Mouse (Mus musculus) spleen, adult 18-20 months (tissue): ENCODE results near the gene Map1b.

Experiments
- DNase-seq, 2 experiments: peaks; one replicate each; pipeline ENCODE4 v3.0.0; 2022; ENCODE audit warnings: mixed read lengths in 2 of 2

Map1b gene

DNA sequence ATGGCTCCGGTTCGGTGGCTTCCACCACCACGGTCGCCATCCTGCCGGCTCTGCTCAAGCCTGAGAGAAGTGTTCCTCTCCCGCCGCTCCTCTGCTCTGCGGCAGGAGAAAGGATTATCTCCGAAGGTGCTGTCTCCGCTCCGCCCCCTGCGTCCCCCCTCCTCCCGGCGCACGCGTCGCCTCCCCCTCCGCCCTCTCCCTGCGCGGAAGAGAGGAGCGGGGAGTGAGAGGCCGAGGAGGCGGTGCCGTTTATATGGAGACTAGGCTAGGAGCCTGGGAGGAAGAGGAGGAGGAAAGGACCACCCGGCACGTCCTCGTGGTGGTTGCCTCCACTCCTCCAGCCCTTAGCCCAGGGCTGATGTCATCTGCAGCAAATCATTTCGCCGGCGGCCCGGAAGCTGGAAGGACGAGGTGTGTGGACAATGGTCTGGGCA, at the start of gene Map1b:
Map1b (minus strand) TSS at position 93 of the 434 bp plus-strand sequence.
- no peak for DNase-seq

GRCm38 (mm10) chr13:99564346-99564745, 48.0 kb upstream of the Map1b start:
- DNase-seq, result no peak

DNA sequence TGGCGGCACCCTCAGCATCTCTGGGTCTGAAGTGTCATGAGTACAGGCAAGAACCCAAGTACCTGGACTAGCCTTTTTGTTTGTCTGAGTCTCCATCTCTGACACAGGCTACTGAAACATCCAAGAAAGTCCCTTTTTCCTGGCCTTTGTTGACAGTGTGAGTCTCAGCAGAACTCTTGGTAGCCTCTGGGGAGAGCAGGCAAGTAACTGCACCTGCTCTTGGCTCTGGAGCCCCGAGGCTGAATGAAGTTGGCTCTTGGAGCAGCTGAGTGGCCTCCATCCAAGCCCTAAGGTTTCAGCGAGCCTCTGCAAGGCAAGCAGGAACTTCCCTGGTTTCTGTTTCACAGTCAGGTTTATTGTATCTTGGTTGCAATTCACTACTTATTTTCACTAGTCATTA, 46.7 kb upstream of the Map1b start:
- no peak for DNase-seq

DNA sequence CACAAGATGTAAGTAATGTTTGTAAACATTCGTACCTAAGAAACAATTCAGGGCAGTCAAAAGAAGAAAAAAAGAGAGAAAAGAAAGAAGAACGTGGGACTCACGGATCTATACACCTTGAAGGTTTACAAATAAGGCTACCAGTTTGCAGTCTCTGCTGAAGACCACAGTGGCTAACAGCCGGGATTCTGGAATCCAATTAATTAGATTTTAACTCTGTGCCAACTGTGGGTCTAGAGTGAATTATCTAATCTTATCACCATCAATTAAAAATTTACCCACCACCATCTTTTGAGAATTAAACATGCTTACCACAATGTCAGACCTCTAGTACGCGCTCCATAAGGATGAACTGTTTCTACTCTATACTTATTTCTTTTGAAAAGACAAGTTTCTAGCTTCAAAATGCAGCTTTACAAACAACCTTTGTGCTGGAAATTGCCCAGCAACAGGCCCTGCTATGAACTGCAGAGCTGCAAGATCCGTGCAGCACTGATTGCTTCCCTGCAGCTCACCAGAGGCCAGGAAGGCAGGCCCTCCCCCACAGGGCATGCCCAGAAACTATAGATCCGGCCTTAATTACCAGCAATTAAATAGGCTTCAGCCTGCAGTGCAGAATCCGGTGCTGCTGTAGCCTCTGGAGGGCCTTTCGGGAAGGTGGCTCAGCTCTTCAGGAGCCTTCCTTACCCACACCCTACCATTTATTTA, 45.7 kb upstream of the Map1b start:
- no peak for DNase-seq

GRCm38 (mm10) chr13:99560674-99561639, 44.6 kb upstream of the Map1b start:
- DNase-seq, result no peak

DNA sequence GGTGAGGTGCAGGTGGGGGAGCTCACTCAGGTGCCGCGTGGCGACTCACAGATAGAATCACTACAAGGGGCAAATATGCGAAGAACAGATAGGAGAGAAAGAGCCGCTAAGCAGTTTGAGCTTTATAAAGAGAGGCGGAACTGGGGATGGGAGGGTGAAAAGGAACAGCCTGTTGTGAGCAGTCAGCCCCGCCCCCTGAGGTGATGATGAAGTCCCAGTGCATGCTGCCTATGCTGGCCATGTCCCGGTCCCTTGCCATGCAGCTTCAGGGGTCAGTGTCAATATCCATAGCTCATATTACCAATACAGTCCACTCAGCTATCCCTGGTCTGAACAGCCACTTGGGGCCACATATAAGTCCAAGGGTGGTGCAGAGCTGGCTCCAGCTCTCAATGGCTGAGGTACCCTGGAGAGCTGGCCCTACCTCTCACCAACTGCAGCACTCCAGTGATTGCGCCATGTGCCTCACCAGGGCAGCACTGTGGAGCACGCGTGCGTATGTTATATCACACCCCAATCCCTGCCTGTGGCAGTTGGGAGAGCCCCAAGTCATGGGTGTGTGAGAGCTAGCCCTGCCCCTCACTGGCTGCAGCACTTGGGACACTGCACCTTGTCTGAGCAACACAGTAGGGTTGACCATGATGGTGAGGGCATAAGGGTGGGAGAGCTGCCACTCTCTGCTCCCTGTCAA, 42.0 kb upstream of the Map1b start:
- DNase-seq, result no peak

DNA sequence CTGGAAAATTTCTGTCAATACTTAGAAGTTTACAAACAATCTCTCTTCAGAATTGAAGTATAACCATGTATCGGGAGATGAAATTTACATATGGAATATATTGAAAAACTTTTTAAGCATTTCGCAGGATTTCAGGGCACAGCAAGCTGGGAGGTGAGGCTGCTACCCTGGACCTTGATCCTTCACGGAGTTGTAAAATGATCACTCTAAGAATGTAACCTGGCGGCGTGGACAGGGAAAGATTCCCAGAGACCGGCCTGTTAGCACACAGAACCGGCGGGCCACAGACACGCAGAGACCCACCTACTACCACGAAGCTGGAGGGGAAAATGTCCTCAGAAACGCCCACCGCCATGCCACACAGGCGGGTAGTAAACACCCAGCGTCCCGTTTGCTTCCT, 41.5 kb upstream of the Map1b start:
- no peak for DNase-seq

DNA sequence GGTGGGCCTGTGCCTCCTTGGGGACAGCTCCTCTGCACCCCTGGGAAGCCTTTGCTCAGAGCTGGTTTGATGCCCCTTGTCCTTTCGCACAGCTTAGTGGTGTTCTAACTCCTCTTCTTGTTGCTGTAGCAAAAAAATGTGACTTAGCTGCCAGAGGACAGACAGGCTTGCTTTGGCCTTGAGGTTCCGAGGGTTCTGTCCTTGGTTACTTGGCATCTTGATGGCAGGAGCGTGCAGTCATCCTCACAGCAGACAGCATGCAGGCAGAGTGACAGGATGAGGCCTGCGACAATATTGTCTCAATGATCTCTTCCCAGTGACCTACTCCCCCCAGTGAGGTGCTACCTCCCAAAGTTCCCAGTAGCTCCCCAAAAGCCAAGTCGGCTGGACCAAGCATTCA, 41.0 kb upstream of the Map1b start:
- DNase-seq, result no peak

DNA sequence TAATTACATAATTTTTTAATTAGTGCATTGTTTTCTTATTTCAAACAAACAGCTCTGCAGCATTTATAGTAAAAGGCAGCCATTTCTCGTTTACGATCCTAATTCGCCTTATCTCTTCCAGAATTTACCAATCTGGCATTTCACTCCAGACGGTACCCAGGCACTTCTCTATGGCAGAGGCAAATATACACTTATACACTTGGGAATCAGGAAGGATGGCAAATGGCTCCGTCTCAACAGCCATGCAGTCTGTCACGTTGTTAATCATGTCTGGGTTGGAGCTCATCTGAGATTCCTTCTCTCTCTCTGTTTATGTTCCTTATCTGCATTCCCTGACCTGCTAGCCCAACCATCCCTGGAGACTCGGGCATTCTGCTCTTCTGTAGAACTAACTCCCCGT, 38.6 kb upstream of the Map1b start:
- no peak for DNase-seq

GRCm38 (mm10) chr13:99554466-99554865, 38.1 kb upstream of the Map1b start:
- DNase-seq, result no peak

DNA sequence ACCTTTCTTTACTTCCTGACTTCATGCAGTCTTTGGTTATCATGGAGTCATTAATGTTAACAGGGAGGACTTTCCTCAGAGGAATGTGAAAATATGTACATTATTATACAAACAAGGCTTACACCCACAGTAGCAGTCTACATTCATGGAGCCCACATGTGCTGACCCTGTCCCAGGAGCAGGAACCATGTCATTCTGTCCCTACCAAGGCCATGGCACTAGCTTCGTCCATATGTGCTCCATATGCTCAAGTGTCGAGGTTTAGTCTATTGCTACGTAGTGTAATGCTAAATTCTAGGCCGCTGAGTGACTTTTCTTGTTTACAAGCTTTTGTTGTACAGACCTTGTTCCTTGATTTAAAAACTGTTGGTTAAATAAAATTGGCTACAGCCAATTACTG, 36.0 kb upstream of the Map1b start:
- no peak for DNase-seq

DNA sequence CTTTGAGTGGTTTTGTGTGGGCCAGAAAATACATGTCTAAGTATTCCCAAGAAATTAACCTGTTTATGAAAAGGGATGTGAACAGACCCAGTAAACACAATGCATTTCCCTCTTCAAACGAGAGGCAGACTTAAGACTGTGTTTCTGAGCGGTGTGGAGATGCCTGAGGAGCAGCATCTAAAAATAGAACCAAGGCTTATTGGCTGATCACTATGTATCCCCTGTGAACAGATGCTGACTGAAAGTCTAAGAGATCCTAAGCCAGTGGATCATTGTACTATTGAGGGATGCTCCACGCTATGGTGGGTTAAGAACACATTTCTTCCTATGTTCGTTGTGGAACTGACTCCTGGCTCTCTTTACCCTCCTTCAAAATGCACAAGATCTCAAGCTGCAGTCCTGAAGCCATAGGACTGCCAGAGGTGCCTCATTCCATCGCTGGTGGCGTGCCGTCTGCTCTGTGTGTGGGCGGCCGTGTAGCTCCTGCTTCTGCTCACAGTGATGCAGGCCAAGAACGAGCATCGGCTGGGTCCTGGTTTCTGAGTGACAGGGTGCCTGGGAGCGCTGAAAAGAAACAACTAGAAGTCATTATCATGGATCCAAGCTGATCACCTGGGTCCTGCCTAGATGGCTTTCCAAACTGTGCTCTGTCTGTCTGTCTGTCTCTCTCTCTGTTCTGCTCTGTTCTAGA, 34.5 kb upstream of the Map1b start:
- DNase-seq, result no peak

DNA sequence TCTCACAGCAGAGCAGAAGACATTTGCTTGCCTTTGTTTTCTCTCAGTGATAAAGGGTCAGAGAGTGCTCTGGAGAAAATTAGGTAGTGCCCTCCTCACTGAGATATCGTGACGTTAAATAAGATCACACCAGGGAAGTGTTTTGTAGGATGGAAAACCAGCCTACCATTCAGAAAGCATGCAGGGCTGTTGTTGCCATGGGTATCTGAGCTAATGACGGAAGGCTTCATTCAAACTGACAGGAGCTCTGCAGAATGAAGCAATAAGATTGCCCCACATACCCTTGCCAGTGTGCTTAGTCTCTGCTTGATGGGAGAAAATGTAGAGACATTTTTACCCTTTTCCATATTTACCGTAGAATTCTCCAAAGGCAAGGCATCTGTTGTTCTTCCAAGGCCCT, 33.7 kb upstream of the Map1b start:
- no peak for DNase-seq

DNA sequence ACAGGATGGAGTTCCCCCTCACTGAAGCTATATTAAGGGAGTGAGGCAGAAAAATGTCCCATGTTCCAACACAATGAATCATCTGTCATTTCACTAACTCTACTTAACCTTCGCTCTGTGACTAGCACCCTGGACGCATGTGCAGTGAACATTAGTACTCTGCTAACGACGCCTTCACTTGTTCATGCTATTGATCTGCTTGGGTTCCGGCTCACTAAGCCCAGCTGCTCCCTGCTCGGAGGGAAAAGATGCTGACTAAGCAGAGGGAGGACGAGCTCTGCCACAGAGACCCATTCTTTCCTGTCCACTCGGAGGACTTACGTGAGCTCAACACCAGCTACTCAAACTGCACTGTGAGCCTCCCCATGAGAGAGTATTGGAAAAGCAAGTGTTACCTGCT, 33.2 kb upstream of the Map1b start:
- DNase-seq, result no peak

GRCm38 (mm10) chr13:99546832-99547231, 30.5 kb upstream of the Map1b start:
- no peak for DNase-seq

DNA sequence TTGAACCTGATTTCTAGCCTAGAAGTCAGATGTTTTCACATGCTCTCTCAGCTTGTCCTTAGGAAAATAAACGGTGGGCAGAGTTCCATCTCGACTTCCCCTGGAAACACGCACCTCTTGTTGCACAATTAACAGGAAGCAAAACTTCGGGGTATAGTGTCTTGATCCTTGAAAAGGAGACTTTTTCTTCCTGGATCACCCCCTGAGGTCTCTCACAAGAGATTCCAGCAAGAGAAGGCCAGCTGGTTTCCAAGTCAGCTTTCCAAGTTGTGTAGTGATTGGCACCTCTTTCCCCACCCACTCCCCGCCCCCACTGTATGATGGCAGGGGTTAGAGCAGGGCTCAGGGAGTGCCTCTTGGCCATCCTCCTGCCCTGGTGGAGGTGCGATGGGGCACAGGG, 28.9 kb upstream of the Map1b start:
- no peak for DNase-seq

- no peak for DNase-seq
Observed at GRCm38 (mm10) chr13:99541429-99542267, 25.3 kb upstream of the Map1b start.

GRCm38 (mm10) chr13:99539288-99539687, 22.9 kb upstream of the Map1b start:
- no peak for DNase-seq

- DNase-seq, result no peak
Observed at GRCm38 (mm10) chr13:99538851-99539250, 22.5 kb upstream of the Map1b start.

- DNase-seq, result no peak
Observed at GRCm38 (mm10) chr13:99537908-99538513, 21.7 kb upstream of the Map1b start.

- no peak for DNase-seq
Observed at GRCm38 (mm10) chr13:99528456-99528855, 12.1 kb upstream of the Map1b start.
